Mouse (Mus musculus) forebrain, embryonic 11.5 days (tissue): ENCODE measurements around the gene Pigf. TPM values are rescaled to one million over a fixed set of nuclear protein-coding genes. Genes with fewer than 3 reads are reported as not detected.
A peak's percentile ranks its signal among the peaks of the same experiment; 100 is the strongest.
"Not testable (repeated sequence)": the region's sequence is repeated elsewhere in the genome, so short reads cannot be mapped to it uniquely, and the experiment has no call there.

ENCODE experiments used
- ATAC-seq: fragments of 200-750 bp; cut with Nextera tagmentation; replicated peaks from 2 replicates; pipeline ENCODE4 v1.8.0; 2017; ENCODE audit warnings: moderate TSS enrichment; ENCODE audit not compliant: low FRiP score
- DNase-seq: peaks from one replicate; pipeline ENCODE4 v3.0.0-alpha.2; 2017; ENCODE audit warnings: low spot score
- H3K27ac ChIP-seq: fragments of 300-500 bp; sonication (generic); 2 replicates; pipeline ENCODE4 v1.5.1; 2014; ENCODE audit warnings: low read depth, low read length
- H3K27me3 ChIP-seq: fragments of 300-500 bp; sonication (generic); 2 replicates; pipeline ENCODE4 v1.6.1; 2014; ENCODE audit warnings: mild to moderate bottlenecking, low read length, mixed read lengths; ENCODE audit not compliant: control insufficient read depth, insufficient read depth
- H3K36me3 ChIP-seq: fragments of 300-500 bp; sonication (generic); 2 replicates; pipeline ENCODE4 v1.6.1; 2014; ENCODE audit warnings: mild to moderate bottlenecking, low read length, moderate library complexity, mixed read lengths; ENCODE audit not compliant: control insufficient read depth, insufficient read depth
- H3K4me1 ChIP-seq: fragments of 300-500 bp; sonication (generic); replicated peaks from 2 replicates; pipeline ENCODE4 v1.6.1; 2014; ENCODE audit warnings: low read length, mixed read lengths; ENCODE audit not compliant: control insufficient read depth, insufficient read depth
- H3K4me2 ChIP-seq: fragments of 300-500 bp; sonication (generic); 2 replicates; pipeline ENCODE4 v1.6.1; 2014; ENCODE audit warnings: low read depth, mild to moderate bottlenecking, low read length, moderate library complexity, mixed read lengths; ENCODE audit not compliant: severe bottlenecking
- H3K4me3 ChIP-seq: fragments of 300-500 bp; sonication (generic); 2 replicates; pipeline ENCODE4 v1.5.1; 2014; ENCODE audit warnings: low read depth, low read length
- H3K9ac ChIP-seq: fragments of 300-500 bp; sonication (generic); 2 replicates; pipeline ENCODE4 v1.6.1; 2014; ENCODE audit warnings: low read length
- H3K9me3 ChIP-seq: fragments of 300-500 bp; sonication (generic); 2 replicates; pipeline ENCODE4 v1.6.1; 2016; ENCODE audit warnings: low read length, mixed read lengths; ENCODE audit not compliant: control insufficient read depth
- WGBS: fragments of 180-500 bp; shearing (Covaris S2); extraction: QIAGEN DNeasy Blood & Tissue Kit; methylation state at CpG from one replicate; pipeline ENCODE4 v1.1.7; 2014; 5-methylcytosine and 5-hydroxymethylcytosine counted together
- polyA plus RNA-seq: library from polyadenylated mRNA; unstranded; fragments of >200 nt; fragmentation: Nextera tagmentation; extraction: Ambion mirVana; gene quantifications from 2 replicates; pipeline ENCODE4 v1.2.1, GENCODE M21; 2014

The Pigf gene
- polyA plus RNA-seq, result 38.6 and 43.8 TPM in 2 replicates

- Histone ChIP-seq H3K4me3 (peak within 1 kb of the TSS; percentile 83), H3K27me3 (no peaks in the 10 kb centered on the region), H3K9ac (peak within 1 kb of the TSS; percentile 75), H3K27ac (no peak within 1 kb of the TSS), H3K4me2 (peak within 1 kb of the TSS; percentile 81), H3K36me3 (peaks cover 2% of the 10 kb centered on the region; the same call in 1 of the 2 replicates), H3K9me3 (no peaks in the 10 kb centered on the region), H3K4me1 (peaks cover 2% of the 10 kb centered on the region; the same call in 1 of the 2 replicates)
- WGBS, result under 1% methylated on average over 43 of the region's 43 CpGs
- ATAC-seq (peak; percentile 100), DNase-seq (peak; percentile 98)
These were observed at the start of gene Pigf, which contains the start of gene Cript for GRCm38 (mm10) chr17:87025269-87025949. Gene Pigf (minus strand): TSS chr17:87025406. Gene Cript (plus strand): TSS chr17:87025550.

GRCm38 (mm10) chr17:87073470-87073869 lies 48.3 kb upstream of the Pigf start:
- H3K4me1 ChIP-seq, result no peaks in the 10 kb centered on the region
- no peak for ATAC-seq

GRCm38 (mm10) chr17:87072766-87073440 lies 47.7 kb upstream of the Pigf start:
- no peak overlapping the region for H3K4me3 ChIP-seq
- 76% methylated on average over 5 of the region's 5 CpGs for WGBS
- no peaks in the 10 kb centered on the region for H3K4me1 ChIP-seq
- no peak overlapping the region for H3K4me2 ChIP-seq
- no peak overlapping the region for H3K27ac ChIP-seq
- H3K9ac ChIP-seq, result no peak overlapping the region
- H3K9me3 ChIP-seq, result no peaks in the 10 kb centered on the region
- DNase-seq (no peak), ATAC-seq (no peak)
- H3K27me3 ChIP-seq, result no peaks in the 10 kb centered on the region
- H3K36me3 ChIP-seq, result no peaks in the 10 kb centered on the region

More at GRCm38 (mm10) chr17:87073470-87073869, 48.3 kb upstream of the Pigf start:
- H3K27ac ChIP-seq, result no peak overlapping the region
- no peak for DNase-seq
- H3K27me3 ChIP-seq, result no peaks in the 10 kb centered on the region
- H3K4me3 ChIP-seq, result no peak overlapping the region
- no peaks in the 10 kb centered on the region for H3K9me3 ChIP-seq
- no peaks in the 10 kb centered on the region for H3K36me3 ChIP-seq
- no peak overlapping the region for H3K4me2 ChIP-seq
- no peak overlapping the region for H3K9ac ChIP-seq

GRCm38 (mm10) chr17:87072183-87072582 lies 47.0 kb upstream of the Pigf start:
- not testable (repeated sequence) for DNase-seq, H3K4me2 ChIP-seq, H3K9ac ChIP-seq, ATAC-seq, H3K27me3 ChIP-seq, H3K36me3 ChIP-seq, H3K4me3 ChIP-seq, H3K27ac ChIP-seq, H3K4me1 ChIP-seq, H3K9me3 ChIP-seq
- 94% methylated on average over 1 of the region's 1 CpGs for WGBS

GRCm38 (mm10) chr17:87068997-87069396 lies 43.8 kb upstream of the Pigf start:
- no peak for DNase-seq
- H3K4me1 ChIP-seq, result no peaks in the 10 kb centered on the region
- H3K9me3 ChIP-seq, result no peaks in the 10 kb centered on the region
- H3K27me3 ChIP-seq, result no peaks in the 10 kb centered on the region
- no peak overlapping the region for H3K4me2 ChIP-seq
- H3K4me3 ChIP-seq, result no peak overlapping the region
- no peak overlapping the region for H3K27ac ChIP-seq
- H3K9ac ChIP-seq, result no peak overlapping the region
- H3K36me3 ChIP-seq, result no peaks in the 10 kb centered on the region
- ATAC-seq, result no peak
- 93% methylated on average over 4 of the region's 4 CpGs for WGBS

- WGBS, result 83% methylated on average over 6 of the region's 6 CpGs
These were observed 38.8 kb upstream of the Pigf start for GRCm38 (mm10) chr17:87063969-87064368.

GRCm38 (mm10) chr17:87063461-87063860 lies 38.3 kb upstream of the Pigf start:
- no peaks in the 10 kb centered on the region for H3K4me1 ChIP-seq
- H3K4me3 ChIP-seq, result no peak overlapping the region
- H3K9ac ChIP-seq, result no peak overlapping the region
- H3K27ac ChIP-seq, result no peak overlapping the region
- no peak overlapping the region for H3K4me2 ChIP-seq
- H3K27me3 ChIP-seq, result no peaks in the 10 kb centered on the region
- H3K36me3 ChIP-seq, result no peaks in the 10 kb centered on the region
- no peak for DNase-seq
- no peak for ATAC-seq
- WGBS, result 85% methylated on average over 7 of the region's 7 CpGs
- H3K9me3 ChIP-seq, result no peaks in the 10 kb centered on the region

More at GRCm38 (mm10) chr17:87063969-87064368, 38.8 kb upstream of the Pigf start:
- Histone ChIP-seq H3K27ac (no peak overlapping the region), H3K9ac (no peak overlapping the region), H3K27me3 (no peaks in the 10 kb centered on the region), H3K4me2 (no peak overlapping the region), H3K36me3 (no peaks in the 10 kb centered on the region), H3K9me3 (no peaks in the 10 kb centered on the region), H3K4me3 (no peak overlapping the region), H3K4me1 (no peaks in the 10 kb centered on the region)
- ATAC-seq, result no peak
- DNase-seq, result no peak

- no peak overlapping the region for H3K4me3 ChIP-seq
- H3K9me3 ChIP-seq, result no peaks in the 10 kb centered on the region
- no peaks in the 10 kb centered on the region for H3K27me3 ChIP-seq
- H3K9ac ChIP-seq, result no peak overlapping the region
- no peak for ATAC-seq
- H3K36me3 ChIP-seq, result no peaks in the 10 kb centered on the region
- WGBS, result 89% methylated on average over 9 of the region's 9 CpGs
- no peaks in the 10 kb centered on the region for H3K4me1 ChIP-seq
- DNase-seq, result no peak
- H3K27ac ChIP-seq, result no peak overlapping the region
- H3K4me2 ChIP-seq, result no peak overlapping the region
These were observed 37.4 kb upstream of the Pigf start for GRCm38 (mm10) chr17:87062639-87063038.
